Mouse (Mus musculus): Measurements from ENCODE around the gene Map3k5. TPM values are rescaled to one million over a fixed set of nuclear protein-coding genes. Genes with fewer than 3 reads are reported as not detected.
"Not testable (repeated sequence)": the region's sequence is repeated elsewhere in the genome, so short reads cannot be mapped to it uniquely, and the experiment has no call there.

The Map3k5 gene
- polyA plus RNA-seq, 1 experiment from 2014 or later, result 4.0 TPM

- H3K4me1 ChIP-seq (ENCODE audit: control insufficient read depth, insufficient read depth, low read length); H3K27me3 ChIP-seq (ENCODE audit: control insufficient read depth, insufficient read depth, low read length); H3K4me2 ChIP-seq (replicated peaks; ENCODE audit: low read depth, low read length); H3K9ac ChIP-seq (ENCODE audit: low read depth, low read length); H3K9me3 ChIP-seq (ENCODE audit: control insufficient read depth, low read length); ATAC-seq (ENCODE audit: low FRiP score, low TSS enrichment); H3K36me3 ChIP-seq (ENCODE audit: control insufficient read depth, insufficient read depth, low read length); H3K4me3 ChIP-seq (ENCODE audit: low read length); H3K27ac ChIP-seq (ENCODE audit: low read depth, low read length): not testable (repeated sequence)
- WGBS, result 92% methylated on average over 4 of the region's 4 CpGs
These were observed 7.8 kb upstream of the Map3k5 start for GRCm38 (mm10) chr10:19926391-19926897.

GRCm38 (mm10) chr10:19928205-19928604, 6.1 kb upstream of the Map3k5 start:
- H3K4me2 ChIP-seq (replicated peaks; ENCODE audit: low read depth, low read length), result no peak overlapping the region
- WGBS, result 72% methylated on average over 1 of the region's 1 CpGs
- H3K36me3 ChIP-seq (ENCODE audit: control insufficient read depth, insufficient read depth, low read length), result no peaks in the 10 kb centered on the region
- no peak overlapping the region for H3K9ac ChIP-seq (ENCODE audit: low read depth, low read length)
- H3K4me1 ChIP-seq (ENCODE audit: control insufficient read depth, insufficient read depth, low read length), result no peaks in the 10 kb centered on the region
- H3K9me3 ChIP-seq (ENCODE audit: control insufficient read depth, low read length), result no peaks in the 10 kb centered on the region
- H3K27ac ChIP-seq (ENCODE audit: low read depth, low read length), result no peak overlapping the region
- H3K27me3 ChIP-seq (ENCODE audit: control insufficient read depth, insufficient read depth, low read length), result no peaks in the 10 kb centered on the region
- H3K4me3 ChIP-seq (ENCODE audit: low read length), result no peak overlapping the region
- ATAC-seq (ENCODE audit: low FRiP score, low TSS enrichment), result no peak

- no peak for ATAC-seq (ENCODE audit: low FRiP score, low TSS enrichment)
- WGBS, result 49% methylated on average over 3 of the region's 3 CpGs
- no peak overlapping the region for H3K9ac ChIP-seq (ENCODE audit: low read depth, low read length)
These were observed 1.3 kb upstream of the Map3k5 start for GRCm38 (mm10) chr10:19932986-19933385.

GRCm38 (mm10) chr10:19933511-19934383, 525 bp upstream of the Map3k5 start:
- H3K9me3 ChIP-seq (ENCODE audit: control insufficient read depth, low read length), result no peaks in the 10 kb centered on the region
- peak overlapping the region; percentile 70 for H3K4me3 ChIP-seq (ENCODE audit: low read length)
- peaks cover 9% of the 10 kb centered on the region; the same call in 1 of the 2 replicates for H3K4me1 ChIP-seq (ENCODE audit: control insufficient read depth, insufficient read depth, low read length)
- peak; percentile 93 for ATAC-seq (ENCODE audit: low FRiP score, low TSS enrichment)
- H3K36me3 ChIP-seq (ENCODE audit: control insufficient read depth, insufficient read depth, low read length), result no peaks in the 10 kb centered on the region
- H3K27ac ChIP-seq (ENCODE audit: low read depth, low read length), result peak overlapping the region; percentile 71
- peak overlapping the region; percentile 84 for H3K9ac ChIP-seq (ENCODE audit: low read depth, low read length)
- H3K27me3 ChIP-seq (ENCODE audit: control insufficient read depth, insufficient read depth, low read length), result 0 out of 2 replicates have a peak, but pooled peaks cover 5% of the 10 kb centered on the region
- under 1% methylated on average over 91 of the region's 97 CpGs for WGBS
- H3K4me2 ChIP-seq (replicated peaks; ENCODE audit: low read depth, low read length), result peak overlapping the region; percentile 94

More at GRCm38 (mm10) chr10:19932986-19933385, 1.3 kb upstream of the Map3k5 start:
- H3K27me3 ChIP-seq (ENCODE audit: control insufficient read depth, insufficient read depth, low read length), result 0 out of 2 replicates have a peak, but pooled peaks cover 5% of the 10 kb centered on the region
- peak overlapping the region; percentile 70 for H3K4me3 ChIP-seq (ENCODE audit: low read length)
- H3K36me3 ChIP-seq (ENCODE audit: control insufficient read depth, insufficient read depth, low read length), result no peaks in the 10 kb centered on the region
- peak overlapping the region; percentile 94 for H3K4me2 ChIP-seq (replicated peaks; ENCODE audit: low read depth, low read length)
- H3K27ac ChIP-seq (ENCODE audit: low read depth, low read length), result no peak overlapping the region
- peaks cover 5% of the 10 kb centered on the region; the same call in 1 of the 2 replicates for H3K4me1 ChIP-seq (ENCODE audit: control insufficient read depth, insufficient read depth, low read length)
- no peaks in the 10 kb centered on the region for H3K9me3 ChIP-seq (ENCODE audit: control insufficient read depth, low read length)

- Histone ChIP-seq H3K4me2 (replicated peaks; ENCODE audit: low read depth, low read length) (peak overlapping the region; percentile 94), H3K4me3 (ENCODE audit: low read length) (peak overlapping the region; percentile 70), H3K27me3 (ENCODE audit: control insufficient read depth, insufficient read depth, low read length) (0 out of 2 replicates have a peak, but pooled peaks cover 5% of the 10 kb centered on the region), H3K36me3 (ENCODE audit: control insufficient read depth, insufficient read depth, low read length) (no peaks in the 10 kb centered on the region), H3K9ac (ENCODE audit: low read depth, low read length) (peak overlapping the region; percentile 84; the same call in 1 of the 2 replicates), H3K4me1 (ENCODE audit: control insufficient read depth, insufficient read depth, low read length) (peaks cover 24% of the 10 kb centered on the region; the same call in 1 of the 2 replicates), H3K9me3 (ENCODE audit: control insufficient read depth, low read length) (no peaks in the 10 kb centered on the region), H3K27ac (ENCODE audit: low read depth, low read length) (no peak overlapping the region)
- no peak for ATAC-seq (ENCODE audit: low FRiP score, low TSS enrichment)
- WGBS, result 3% methylated on average over 10 of the region's 10 CpGs
These were observed 987 bp downstream of the Map3k5 start for GRCm38 (mm10) chr10:19935295-19935623.

- Histone ChIP-seq H3K27ac (ENCODE audit: low read depth, low read length) (no peak overlapping the region), H3K9me3 (ENCODE audit: control insufficient read depth, low read length) (no peaks in the 10 kb centered on the region), H3K9ac (ENCODE audit: low read depth, low read length) (no peak overlapping the region), H3K27me3 (ENCODE audit: control insufficient read depth, insufficient read depth, low read length) (0 out of 2 replicates have a peak, but pooled peaks cover 5% of the 10 kb centered on the region), H3K4me1 (ENCODE audit: control insufficient read depth, insufficient read depth, low read length) (peaks cover 30% of the 10 kb centered on the region; the same call in 1 of the 2 replicates), H3K36me3 (ENCODE audit: control insufficient read depth, insufficient read depth, low read length) (no peaks in the 10 kb centered on the region), H3K4me3 (ENCODE audit: low read length) (no peak overlapping the region), H3K4me2 (replicated peaks; ENCODE audit: low read depth, low read length) (0 out of 2 replicates have a peak overlapping the region, but pooled peaks have one; percentile 94)
- WGBS, result 55% methylated on average over 4 of the region's 4 CpGs
- no peak for ATAC-seq (ENCODE audit: low FRiP score, low TSS enrichment)
These were observed 1.6 kb downstream of the Map3k5 start for GRCm38 (mm10) chr10:19935821-19936367.

GRCm38 (mm10) chr10:19936961-19937708, 2.9 kb downstream of the Map3k5 start:
- H3K27ac ChIP-seq (ENCODE audit: low read depth, low read length), result no peak overlapping the region
- 67% methylated on average over 9 of the region's 9 CpGs for WGBS
- H3K4me3 ChIP-seq (ENCODE audit: low read length), result no peak overlapping the region

GRCm38 (mm10) chr10:19938738-19939137, 4.5 kb downstream of the Map3k5 start:
- no peak overlapping the region for H3K4me3 ChIP-seq (ENCODE audit: low read length)
- H3K9ac ChIP-seq (ENCODE audit: low read depth, low read length), result no peak overlapping the region
- no peak overlapping the region for H3K4me2 ChIP-seq (replicated peaks; ENCODE audit: low read depth, low read length)
- WGBS, result 64% methylated on average over 6 of the region's 6 CpGs
- 0 out of 2 replicates have a peak, but pooled peaks cover 2% of the 10 kb centered on the region for H3K27me3 ChIP-seq (ENCODE audit: control insufficient read depth, insufficient read depth, low read length)
- H3K36me3 ChIP-seq (ENCODE audit: control insufficient read depth, insufficient read depth, low read length), result no peaks in the 10 kb centered on the region
- no peak for ATAC-seq (ENCODE audit: low FRiP score, low TSS enrichment)
- H3K4me1 ChIP-seq (ENCODE audit: control insufficient read depth, insufficient read depth, low read length), result peaks cover 35% of the 10 kb centered on the region; the same call in 1 of the 2 replicates
- H3K27ac ChIP-seq (ENCODE audit: low read depth, low read length), result 0 out of 2 replicates have a peak overlapping the region, but pooled peaks have one; percentile 42
- no peaks in the 10 kb centered on the region for H3K9me3 ChIP-seq (ENCODE audit: control insufficient read depth, low read length)

More at GRCm38 (mm10) chr10:19936961-19937708, 2.9 kb downstream of the Map3k5 start:
- ATAC-seq (ENCODE audit: low FRiP score, low TSS enrichment), result no peak
- H3K4me1 ChIP-seq (ENCODE audit: control insufficient read depth, insufficient read depth, low read length), result peaks cover 35% of the 10 kb centered on the region; the same call in 1 of the 2 replicates
- no peaks in the 10 kb centered on the region for H3K36me3 ChIP-seq (ENCODE audit: control insufficient read depth, insufficient read depth, low read length)
- no peak overlapping the region; the same call in 1 of the 2 replicates for H3K4me2 ChIP-seq (replicated peaks; ENCODE audit: low read depth, low read length)
- 0 out of 2 replicates have a peak, but pooled peaks cover 5% of the 10 kb centered on the region for H3K27me3 ChIP-seq (ENCODE audit: control insufficient read depth, insufficient read depth, low read length)
- no peaks in the 10 kb centered on the region for H3K9me3 ChIP-seq (ENCODE audit: control insufficient read depth, low read length)
- H3K9ac ChIP-seq (ENCODE audit: low read depth, low read length), result no peak overlapping the region

Measured in kidney, embryonic 14.5 days (tissue).